ENCODE assay signal across 26 mouse cellular contexts in genomic region chr9:123489073-123489472, GRCm38 (mm10). TPM values are rescaled to one million over a fixed set of nuclear protein-coding genes. Genes with fewer than 3 reads are reported as not detected.
DNase-seq lines count a peak whose midpoint lies in the region; ATAC-seq and TF ChIP-seq lines count a peak whose summit lies in the region.
"Had no signal": no experiment of that assay in that cellular context is flagged by ENCODE, and none has a peak within 500 bp of the region (broad histone marks: within the 10 kb centered on the region; RNA-seq: fewer than 3 reads in every experiment).

No protein-coding gene starts in this region.

- no peak for ATAC-seq in heart, postnatal 0 days (ENCODE audit: insufficient read depth, low read depth)
- ATAC-seq in lung, postnatal 0 days = 0 out of 2 replicates have a peak, but pooled peaks have one; percentile 8
- ATAC-seq: forebrain, postnatal 0 days; hindbrain, embryonic 16.5 days had no signal

- H3K27me3 ChIP-seq in heart, adult 2 months (ENCODE audit: control insufficient read depth, insufficient read depth, low read length) = no peaks in the 10 kb centered on the region
- H3K27me3 ChIP-seq in heart, postnatal 0 days (ENCODE audit: control insufficient read depth, insufficient read depth, low read length) = no peaks in the 10 kb centered on the region
- no peaks in the 10 kb centered on the region for H3K27me3 ChIP-seq in lung, postnatal 0 days (replicated peaks; ENCODE audit: insufficient read depth, low read length)
- H3K27me3 ChIP-seq: forebrain, embryonic 12.5 days; liver, embryonic 13.5 days; neural tube, embryonic 15.5 days had no signal

- peaks cover 45% of the 10 kb centered on the region for H3K4me1 ChIP-seq in heart, adult 2 months (ENCODE audit: control insufficient read depth, insufficient read depth, low read length)
- peaks cover 87% of the 10 kb centered on the region for H3K4me1 ChIP-seq in heart, postnatal 0 days (ENCODE audit: control insufficient read depth, insufficient read depth)
- peaks cover 17% of the 10 kb centered on the region; the same call in 1 of the 2 replicates for H3K4me1 ChIP-seq in lung, postnatal 0 days (ENCODE audit: insufficient read depth, low read depth, low read length)

- TF ChIP-seq CTCF in heart, adult 2 months (IDR thresholded peaks at IDR 0.05) = no peak
- TF ChIP-seq CTCF in heart, postnatal 0 days (IDR thresholded peaks at IDR 0.05; ENCODE audit: low read depth) = no peak
- no peak for TF ChIP-seq CTCF in lung, postnatal 0 days (IDR thresholded peaks at IDR 0.05)

- peaks cover 36% of the 10 kb centered on the region for H3K36me3 ChIP-seq in heart, adult 2 months (ENCODE audit: control insufficient read depth, insufficient read depth, low read length)
- H3K36me3 ChIP-seq in heart, postnatal 0 days (replicated peaks; ENCODE audit: control insufficient read depth, insufficient read depth, low read length) = peaks cover 16% of the 10 kb centered on the region
- H3K36me3 ChIP-seq in lung, postnatal 0 days (ENCODE audit: insufficient read depth, low read length) = 0 out of 2 replicates have a peak, but pooled peaks cover 4% of the 10 kb centered on the region
- H3K36me3 ChIP-seq: neural tube, embryonic 15.5 days had no signal

- 11% methylated on average over 2 of the region's 2 CpGs for WGBS in heart, adult 2 months
- 12% methylated on average over 2 of the region's 2 CpGs for WGBS in heart, postnatal 0 days
- WGBS in lung, postnatal 0 days = 50% methylated on average over 2 of the region's 2 CpGs

- peak overlapping the region; percentile 70 for H3K27ac ChIP-seq in heart, adult 2 months
- peak overlapping the region; percentile 84 for H3K27ac ChIP-seq in heart, postnatal 0 days (ENCODE audit: low read depth)
- no peak overlapping the region; the same call in 1 of the 2 replicates for H3K27ac ChIP-seq in lung, postnatal 0 days (ENCODE audit: low read length)
- H3K27ac ChIP-seq: forebrain, embryonic 12.5 days; left cerebral cortex, adult 2 months; liver, embryonic 13.5 days; neural tube, embryonic 15.5 days had no signal

- no peaks in the 10 kb centered on the region for H3K9me3 ChIP-seq in heart, postnatal 0 days (replicated peaks; ENCODE audit: control insufficient read depth, low read length)
- H3K9me3 ChIP-seq in lung, postnatal 0 days (ENCODE audit: low read length) = no peaks in the 10 kb centered on the region
- H3K9me3 ChIP-seq: forebrain, embryonic 12.5 days; liver, embryonic 13.5 days; neural tube, embryonic 15.5 days had no signal

- no peak for DNase-seq in heart, adult 2 months
- DNase-seq in heart, postnatal 25 days (ENCODE audit: low spot score) = no peak
- DNase-seq in heart, postnatal 0 days (ENCODE audit: low spot score) = no peak
- no peak for DNase-seq in heart, postnatal 14 days
- no peak for DNase-seq in lung, postnatal 0 days (ENCODE audit: low spot score)
- no peak for DNase-seq in lung, postnatal 14 days
- DNase-seq in embryo, embryonic 10.5 days (ENCODE audit: low spot score) = no peak
- DNase-seq: adrenal gland, postnatal 25 days; B cell, adult 2 months; cerebellum, adult 11-12 months; cerebellum, adult 9-11 months; forebrain, postnatal 0 days; kidney, adult 18-20 months; kidney, postnatal 36 days; liver, embryonic 13.5 days; lung, adult 18-20 months; lung, postnatal 10 days; midbrain, embryonic 14.5 days; retina, postnatal 1 day; right cerebral cortex, postnatal 14 days; thymus, postnatal 4 days had no signal

- H3K79me2 ChIP-seq in heart, adult 2 months (replicated peaks; ENCODE audit: control insufficient read depth, insufficient read depth, low read length) = peaks cover 12% of the 10 kb centered on the region

- no peak for TF ChIP-seq POLR2A in heart, adult 2 months (IDR thresholded peaks at IDR 0.05; ENCODE audit: insufficient read depth, low read depth, low read length)

- 0 out of 2 replicates have a peak overlapping the region, but pooled peaks have one; percentile 10 for H3K4me2 ChIP-seq in heart, postnatal 0 days (ENCODE audit: low read depth, low read length)
- H3K4me2 ChIP-seq in lung, postnatal 0 days (replicated peaks; ENCODE audit: low read depth, low read length) = no peak overlapping the region
- H3K4me2 ChIP-seq: forebrain, embryonic 12.5 days; liver, embryonic 13.5 days; neural tube, embryonic 15.5 days had no signal

- no peak overlapping the region for H3K9ac ChIP-seq in heart, adult 2 months (ENCODE audit: low read depth, low read length)
- H3K9ac ChIP-seq in heart, postnatal 0 days (replicated peaks; ENCODE audit: low read depth, low read length) = no peak overlapping the region
- no peak overlapping the region for H3K9ac ChIP-seq in lung, postnatal 0 days (replicated peaks; ENCODE audit: low read depth)
- H3K9ac ChIP-seq: forebrain, embryonic 12.5 days; forebrain, postnatal 0 days; liver, embryonic 13.5 days; neural tube, embryonic 15.5 days had no signal

- no peak overlapping the region for H3K4me3 ChIP-seq in heart, adult 2 months
- no peak overlapping the region for H3K4me3 ChIP-seq in heart, postnatal 0 days (ENCODE audit: low read depth, low read length)
- no peak overlapping the region for H3K4me3 ChIP-seq in lung, postnatal 0 days (ENCODE audit: low read depth, low read length)
- H3K4me3 ChIP-seq: forebrain, embryonic 12.5 days; layer of hippocampus, adult 2 months; left cerebral cortex, adult 2 months; liver, embryonic 13.5 days; neural tube, embryonic 15.5 days had no signal

- TF ChIP-seq EP300 in heart, adult 2 months (IDR thresholded peaks at IDR 0.05; ENCODE audit: insufficient read depth, low read depth, low read length) = no peak
- TF ChIP-seq EP300 in heart, postnatal 0 days (IDR thresholded peaks at IDR 0.05; ENCODE audit: low read depth) = no peak
- no peak for TF ChIP-seq EP300 in lung, postnatal 0 days (IDR thresholded peaks at IDR 0.05)

- intact Hi-C loops in heart, adult 2 months (cut with DNase I) = no loop called here
- intact Hi-C loops in heart, postnatal 25 days (cut with DNase I) = no loop called here
- intact Hi-C loops in heart, postnatal 14 days (cut with DNase I) = no loop called here

RNA-seq across cellular contexts. Expression of gene Limd1, which starts 10.6 kb away (rescaled TPM):
- total RNA-seq in heart, adult 2 months (2021) = 10 to 100 TPM; 33.7 to 48.9 TPM
- polyA plus RNA-seq in heart, adult 2 months (2012; rRNA removed) = 34.6 and 50.0 TPM in 2 replicates
- 10 to 100 TPM; 31.2 to 37.8 TPM for total RNA-seq in heart, postnatal 25 days (2021)
- 128 and 143 TPM in 2 replicates for total RNA-seq in heart, postnatal 0 days (2014; rRNA removed; ENCODE audit: low replicate concordance)
- polyA plus RNA-seq in heart, postnatal 0 days (2015; fragmentation: Nextera tagmentation; extraction: Ambion mirVana) = 40.2 and 42.4 TPM in 2 replicates
- 10 to 100 TPM; 41.9 to 43.6 TPM for total RNA-seq in heart, postnatal 14 days (2021)
- 56.3 and 61.9 TPM in 2 replicates for polyA plus RNA-seq in lung, postnatal 0 days (2015; fragmentation: Nextera tagmentation; extraction: Ambion mirVana)

RNA-seq across cellular contexts. Expression of gene Sacm1l, which starts 40.5 kb away (rescaled TPM):
- total RNA-seq in heart, adult 2 months (2021) = 10 to 100 TPM; 35.4 to 36.8 TPM
- polyA plus RNA-seq in heart, adult 2 months (2012; rRNA removed) = 8.3 and 18.9 TPM in 2 replicates
- 10 to 100 TPM; 32.4 to 35.8 TPM for total RNA-seq in heart, postnatal 25 days (2021)
- total RNA-seq in heart, postnatal 0 days (2014; rRNA removed; ENCODE audit: low replicate concordance) = 29.9 and 32.9 TPM in 2 replicates
- polyA plus RNA-seq in heart, postnatal 0 days (2015; fragmentation: Nextera tagmentation; extraction: Ambion mirVana) = 36.4 and 38.9 TPM in 2 replicates
- 10 to 100 TPM; 33.7 to 38.1 TPM for total RNA-seq in heart, postnatal 14 days (2021)
- 38.6 and 41.2 TPM in 2 replicates for polyA plus RNA-seq in lung, postnatal 0 days (2015; fragmentation: Nextera tagmentation; extraction: Ambion mirVana)
